Mouse (Mus musculus) liver (tissue): ENCODE data around the gene Igbp1.

Experiments used
- DNase-seq: peaks from one replicate; pipeline ENCODE4 v3.0.0-alpha.2; 2020; ENCODE audit warnings: mixed read lengths

Gene Igbp1

GRCm38 (mm10) chrX:100494068-100494978, at the start of gene Igbp1:
Igbp1 (plus strand) TSS chrX:100494291.
- DNase-seq = peak; percentile 68

- DNase-seq = no peak
These were observed 26.0 kb upstream of the Igbp1 start for GRCm38 (mm10) chrX:100468047-100468446.

GRCm38 (mm10) chrX:100470126-100470525, 24.0 kb upstream of the Igbp1 start:
- DNase-seq = no peak

- no peak for DNase-seq
These were observed 22.6 kb upstream of the Igbp1 start for GRCm38 (mm10) chrX:100471491-100471890.

- DNase-seq = no peak
These were observed 18.4 kb upstream of the Igbp1 start for GRCm38 (mm10) chrX:100475569-100476223.

- peak; percentile 73 for DNase-seq
These were observed 13.8 kb upstream of the Igbp1 start for GRCm38 (mm10) chrX:100480317-100480716.

GRCm38 (mm10) chrX:100493500-100494067, 507 bp upstream of the Igbp1 start:
- no peak for DNase-seq

- no peak for DNase-seq
These were observed 10.2 kb downstream of the Igbp1 start for GRCm38 (mm10) chrX:100504175-100504851.

GRCm38 (mm10) chrX:100508164-100508563, 14.1 kb downstream of the Igbp1 start:
- no peak for DNase-seq

- no peak for DNase-seq
These were observed 15.8 kb downstream of the Igbp1 start for GRCm38 (mm10) chrX:100509921-100510320.

- DNase-seq = no peak
These were observed 22.6 kb downstream of the Igbp1 start for GRCm38 (mm10) chrX:100516683-100517082.

GRCm38 (mm10) chrX:100517626-100518025, 23.5 kb downstream of the Igbp1 start:
- DNase-seq = no peak

GRCm38 (mm10) chrX:100518532-100518931, 24.4 kb downstream of the Igbp1 start:
- DNase-seq = no peak

- no peak for DNase-seq
These were observed 30.4 kb downstream of the Igbp1 start, which contains the start of gene Dgat2l6 for GRCm38 (mm10) chrX:100524471-100524870. Dgat2l6 (plus strand) TSS chrX:100524838.

GRCm38 (mm10) chrX:100556026-100556425, 61.9 kb downstream of the Igbp1 start:
- no peak for DNase-seq

GRCm38 (mm10) chrX:100565696-100566095, 71.6 kb downstream of the Igbp1 start:
- DNase-seq = no peak
